Mouse (Mus musculus): Measurements from ENCODE around the gene Cry2. TPM values are rescaled to one million over a fixed set of nuclear protein-coding genes. Genes with fewer than 3 reads are reported as not detected.

Cry2 gene
- polyA plus RNA-seq (2012; rRNA removed), result 21.4 and 26.6 TPM in 2 replicates

GRCm38 (mm10) chr2:92433578-92434374 is at the start of gene Cry2:
TSS of gene Cry2 (minus strand) at chr2:92434043.

GRCm38 (mm10) chr2:92459921-92460707 is 26.3 kb upstream of the Cry2 start, which contains the start of gene Slc35c1:
TSS of gene Slc35c1 (minus strand) at chr2:92460538.

GRCm38 (mm10) chr2:92401091-92401561 is 32.7 kb downstream of the Cry2 start, which contains the start of gene Mapk8ip1:
TSS of gene Mapk8ip1 (minus strand) at chr2:92401263.

GRCm38 (mm10) chr2:92381901-92382588 is 51.8 kb downstream of the Cry2 start, which contains the start of gene 1700029I15Rik:
TSS of gene 1700029I15Rik (plus strand) at chr2:92382538.

GRCm38 (mm10) chr2:92374514-92374913 is 59.3 kb downstream of the Cry2 start, which contains the start of the genes Pex16 and Large2:
TSS of gene Pex16 (plus strand) at chr2:92374676.
TSS of gene Large2 (minus strand) at chr2:92374869.

Other genes starting within 250 kb of the Cry2 start
- gene Pex16, start 59.4 kb downstream of the Cry2 start, polyA plus RNA-seq (2012; rRNA removed), result 40.0 and 43.7 TPM in 2 replicates
- gene Large2, start 59.2 kb downstream of the Cry2 start, polyA plus RNA-seq (2012; rRNA removed), result 3.0 and 7.8 TPM in 2 replicates
- gene 1700029I15Rik, start 51.5 kb downstream of the Cry2 start, polyA plus RNA-seq (2012; rRNA removed), result 3.9 and 4.3 TPM in 2 replicates
- 154 and 166 TPM in 2 replicates for gene Mapk8ip1, start 32.8 kb downstream of the Cry2 start, polyA plus RNA-seq (2012; rRNA removed)
- 9.7 and 11.5 TPM in 2 replicates for gene Slc35c1, start 26.5 kb upstream of the Cry2 start, polyA plus RNA-seq (2012; rRNA removed)
- 41.4 and 42.1 TPM in 2 replicates for gene Chst1, start 165.7 kb upstream of the Cry2 start, polyA plus RNA-seq (2012; rRNA removed)

All from central nervous system, embryonic 14 days (tissue).